Mouse (Mus musculus): ENCODE measurements around the gene Atad3a. TPM values are rescaled to one million over a fixed set of nuclear protein-coding genes. Genes with fewer than 3 reads are reported as not detected.

The Atad3a gene
- polyA plus RNA-seq, 1 experiment from 2014 or later = 129 TPM

DNA sequence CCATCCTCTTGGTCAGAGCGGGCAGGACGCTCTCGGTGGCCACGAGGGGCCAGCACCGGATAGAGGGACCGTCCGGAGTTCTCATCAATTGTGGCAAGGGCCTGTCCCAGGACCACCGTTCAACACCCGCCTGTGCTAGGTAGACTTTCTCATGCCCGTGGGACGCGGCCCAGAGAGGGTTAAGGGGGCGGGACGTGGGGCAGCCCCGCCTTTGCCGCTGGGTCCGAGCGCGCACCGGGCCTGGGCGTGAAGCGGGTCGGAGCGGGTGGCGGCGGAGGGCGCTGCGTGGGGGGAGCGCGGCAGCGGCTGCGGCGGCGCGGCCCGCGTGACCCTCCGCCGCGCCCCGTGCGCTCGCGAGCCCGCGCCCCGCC is 66.8 kb downstream of the Atad3a start, which contains the start of gene Fndc10:
Gene Fndc10, plus strand, starts transcription at position 232 of the 371 bp plus-strand sequence.
- Histone ChIP-seq H3K36me3 (no peaks in the 10 kb centered on the region), H3K27me3 (ENCODE audit: low read depth, poor library complexity, severe bottlenecking) (peaks cover 45% of the 10 kb centered on the region), H3K27ac (replicated peaks) (peak within 1 kb of the TSS; percentile 83), H3K9me3 (replicated peaks) (no peaks in the 10 kb centered on the region), H3K4me1 (peaks cover 19% of the 10 kb centered on the region), H3K4me3 (peak within 1 kb of the TSS; percentile 81)
- peak; percentile 74 for DNase-seq (ENCODE audit: low spot score)
- 2% methylated on average over 47 of the region's 47 CpGs for WGBS

DNA sequence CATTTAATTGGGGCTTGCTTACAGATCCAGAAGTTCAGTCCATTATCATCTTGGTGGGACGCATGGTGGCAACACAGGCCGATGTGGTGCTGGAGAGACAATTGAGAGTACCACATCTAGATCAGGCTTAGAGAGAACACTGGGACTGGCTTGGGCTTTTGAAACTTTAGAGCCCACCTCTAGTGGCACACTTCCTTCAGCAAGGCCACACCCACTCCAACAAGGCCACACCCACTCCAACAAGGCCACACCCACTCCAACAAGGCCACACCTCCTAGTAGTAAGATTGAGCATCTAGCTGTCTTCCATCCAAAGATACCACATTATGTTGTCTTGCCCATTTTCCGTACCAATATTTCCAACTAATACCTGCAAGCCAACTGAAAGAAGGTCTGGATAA is 68.5 kb downstream of the Atad3a start:
- H3K27me3 ChIP-seq (ENCODE audit: low read depth, poor library complexity, severe bottlenecking) = peaks cover 45% of the 10 kb centered on the region
- H3K36me3 ChIP-seq = no peaks in the 10 kb centered on the region
- peaks cover 19% of the 10 kb centered on the region for H3K4me1 ChIP-seq
- no peaks in the 10 kb centered on the region for H3K9me3 ChIP-seq (replicated peaks)
- no peak overlapping the region for H3K4me3 ChIP-seq
- DNase-seq (ENCODE audit: low spot score) = no peak
- 95% methylated on average over 3 of the region's 3 CpGs for WGBS
- H3K27ac ChIP-seq (replicated peaks) = no peak overlapping the region

Small RNA genes within 50 kb of the gene (microRNA-seq; reads per million reads assigned to microRNA genes)
- not detected for gene Gm27743

Other genes with a start within 250 kb of the Atad3a start
- gene Nadk, start 198.7 kb downstream of the Atad3a start, polyA plus RNA-seq (2016; fragmentation: Nextera tagmentation; extraction: Ambion mirVana) = 105 and 110 TPM in 2 replicates
- 11.9 and 13.4 TPM in 2 replicates for gene Slc35e2, start 159.7 kb downstream of the Atad3a start, polyA plus RNA-seq (2016; fragmentation: Nextera tagmentation; extraction: Ambion mirVana)
- gene Cdk11b, start 136.2 kb downstream of the Atad3a start, polyA plus RNA-seq (2016; fragmentation: Nextera tagmentation; extraction: Ambion mirVana) = 79.6 and 82.3 TPM in 2 replicates
- gene Gm10563, start 115.7 kb downstream of the Atad3a start, polyA plus RNA-seq (2016; fragmentation: Nextera tagmentation; extraction: Ambion mirVana) = not detected in 2 replicates
- gene Mmp23, start 107.7 kb downstream of the Atad3a start, polyA plus RNA-seq (2016; fragmentation: Nextera tagmentation; extraction: Ambion mirVana) = 4.7 TPM in 2 replicates
- gene Mib2, start 91.9 kb downstream of the Atad3a start, polyA plus RNA-seq (2016; fragmentation: Nextera tagmentation; extraction: Ambion mirVana) = 22.0 and 22.5 TPM in 2 replicates
- 0.98 and 1.1 TPM in 2 replicates for gene Fndc10, start 66.8 kb downstream of the Atad3a start, polyA plus RNA-seq (2016; fragmentation: Nextera tagmentation; extraction: Ambion mirVana)
- 167 and 169 TPM in 2 replicates for gene Ssu72, start 56.3 kb downstream of the Atad3a start, polyA plus RNA-seq (2016; fragmentation: Nextera tagmentation; extraction: Ambion mirVana)
- gene Tmem240, start 26.3 kb downstream of the Atad3a start, polyA plus RNA-seq (2016; fragmentation: Nextera tagmentation; extraction: Ambion mirVana) = 0.65 and 1.2 TPM in 2 replicates
- gene Vwa1, start 13.6 kb upstream of the Atad3a start, polyA plus RNA-seq (2016; fragmentation: Nextera tagmentation; extraction: Ambion mirVana) = 12.2 and 13.1 TPM in 2 replicates
- gene Tmem88b, start 24.8 kb upstream of the Atad3a start, polyA plus RNA-seq (2016; fragmentation: Nextera tagmentation; extraction: Ambion mirVana) = 0.31 and 0.45 TPM in 2 replicates
- not detected in 2 replicates for gene Ankrd65, start 29.3 kb upstream of the Atad3a start, polyA plus RNA-seq (2016; fragmentation: Nextera tagmentation; extraction: Ambion mirVana)
- 235 and 260 TPM in 2 replicates for gene Mrpl20, start 41.8 kb upstream of the Atad3a start, polyA plus RNA-seq (2016; fragmentation: Nextera tagmentation; extraction: Ambion mirVana)
- 161 and 171 TPM in 2 replicates for gene Ccnl2, start 51.4 kb upstream of the Atad3a start, polyA plus RNA-seq (2016; fragmentation: Nextera tagmentation; extraction: Ambion mirVana)
- gene Aurkaip1, start 70.2 kb upstream of the Atad3a start, polyA plus RNA-seq (2016; fragmentation: Nextera tagmentation; extraction: Ambion mirVana) = 159 and 172 TPM in 2 replicates
- 50.7 and 53.1 TPM in 2 replicates for gene Mxra8, start 78.6 kb upstream of the Atad3a start, polyA plus RNA-seq (2016; fragmentation: Nextera tagmentation; extraction: Ambion mirVana)
- gene Dvl1, start 86.3 kb upstream of the Atad3a start, polyA plus RNA-seq (2016; fragmentation: Nextera tagmentation; extraction: Ambion mirVana) = 5.0 and 5.4 TPM in 2 replicates
- 0.22 and 0.41 TPM in 2 replicates for gene Tas1r3, start 102.3 kb upstream of the Atad3a start, polyA plus RNA-seq (2016; fragmentation: Nextera tagmentation; extraction: Ambion mirVana)
- 21.6 and 24.6 TPM in 2 replicates for gene Cptp, start 108.3 kb upstream of the Atad3a start, polyA plus RNA-seq (2016; fragmentation: Nextera tagmentation; extraction: Ambion mirVana)
- 114 and 116 TPM in 2 replicates for gene Ints11, start 108.5 kb upstream of the Atad3a start, polyA plus RNA-seq (2016; fragmentation: Nextera tagmentation; extraction: Ambion mirVana)
- 50.7 and 53.4 TPM in 2 replicates for gene Pusl1, start 130.7 kb upstream of the Atad3a start, polyA plus RNA-seq (2016; fragmentation: Nextera tagmentation; extraction: Ambion mirVana)
- gene Acap3, start 130.7 kb upstream of the Atad3a start, polyA plus RNA-seq (2016; fragmentation: Nextera tagmentation; extraction: Ambion mirVana) = 24.3 and 38.4 TPM in 2 replicates
- 152 and 161 TPM in 2 replicates for gene Ube2j2, start 182.7 kb upstream of the Atad3a start, polyA plus RNA-seq (2016; fragmentation: Nextera tagmentation; extraction: Ambion mirVana)
- 18.9 and 23.8 TPM in 2 replicates for gene C1qtnf12, start 201.2 kb upstream of the Atad3a start, polyA plus RNA-seq (2016; fragmentation: Nextera tagmentation; extraction: Ambion mirVana)
- gene B3galt6, start 231.6 kb upstream of the Atad3a start, polyA plus RNA-seq (2016; fragmentation: Nextera tagmentation; extraction: Ambion mirVana) = 14.0 and 15.3 TPM in 2 replicates
- gene Sdf4, start 231.8 kb upstream of the Atad3a start, polyA plus RNA-seq (2016; fragmentation: Nextera tagmentation; extraction: Ambion mirVana) = 131 and 138 TPM in 2 replicates

Measured in midbrain, embryonic 10.5 days (tissue).